Mouse (Mus musculus): ENCODE measurements around the gene Tnfrsf21.

The Tnfrsf21 gene

GRCm38 (mm10) chr17:43016371-43017331 is at the start of gene Tnfrsf21:
TSS of gene Tnfrsf21 (plus strand) at chr17:43016555.
- peak; percentile 90 for DNase-seq (ENCODE audit: low spot score)

GRCm38 (mm10) chr17:42968174-42968573 is 48.2 kb upstream of the Tnfrsf21 start:
- no peak for DNase-seq (ENCODE audit: low spot score)

GRCm38 (mm10) chr17:42975312-42975996 is 40.9 kb upstream of the Tnfrsf21 start:
- DNase-seq (ENCODE audit: low spot score) = no peak

- no peak for DNase-seq (ENCODE audit: low spot score)
Observed at GRCm38 (mm10) chr17:42977766-42978165, 38.6 kb upstream of the Tnfrsf21 start.

GRCm38 (mm10) chr17:42978345-42978744 is 38.0 kb upstream of the Tnfrsf21 start:
- DNase-seq (ENCODE audit: low spot score) = no peak

- DNase-seq (ENCODE audit: low spot score) = no peak
Observed at GRCm38 (mm10) chr17:42981806-42982205, 34.5 kb upstream of the Tnfrsf21 start.

GRCm38 (mm10) chr17:42982568-42982967 is 33.8 kb upstream of the Tnfrsf21 start:
- DNase-seq (ENCODE audit: low spot score) = no peak

- DNase-seq (ENCODE audit: low spot score) = no peak
Observed at GRCm38 (mm10) chr17:42985837-42986589, 30.3 kb upstream of the Tnfrsf21 start.

- no peak for DNase-seq (ENCODE audit: low spot score)
Observed at GRCm38 (mm10) chr17:42987692-42988091, 28.7 kb upstream of the Tnfrsf21 start.

GRCm38 (mm10) chr17:42989981-42990380 is 26.4 kb upstream of the Tnfrsf21 start:
- no peak for DNase-seq (ENCODE audit: low spot score)

GRCm38 (mm10) chr17:42991112-42991511 is 25.2 kb upstream of the Tnfrsf21 start:
- no peak for DNase-seq (ENCODE audit: low spot score)

GRCm38 (mm10) chr17:42999446-42999977 is 16.8 kb upstream of the Tnfrsf21 start:
- no peak for DNase-seq (ENCODE audit: low spot score)

- no peak for DNase-seq (ENCODE audit: low spot score)
Observed at GRCm38 (mm10) chr17:43000598-43000997, 15.8 kb upstream of the Tnfrsf21 start.

GRCm38 (mm10) chr17:43012718-43013117 is 3.6 kb upstream of the Tnfrsf21 start:
- DNase-seq (ENCODE audit: low spot score) = no peak

- DNase-seq (ENCODE audit: low spot score) = no peak
Observed at GRCm38 (mm10) chr17:43017341-43018052, 1.1 kb downstream of the Tnfrsf21 start.

GRCm38 (mm10) chr17:43018071-43018470 is 1.7 kb downstream of the Tnfrsf21 start:
- DNase-seq (ENCODE audit: low spot score) = no peak

GRCm38 (mm10) chr17:43019660-43020059 is 3.3 kb downstream of the Tnfrsf21 start:
- DNase-seq (ENCODE audit: low spot score) = no peak

GRCm38 (mm10) chr17:43021017-43021416 is 4.7 kb downstream of the Tnfrsf21 start:
- no peak for DNase-seq (ENCODE audit: low spot score)

GRCm38 (mm10) chr17:43022056-43022455 is 5.7 kb downstream of the Tnfrsf21 start:
- no peak for DNase-seq (ENCODE audit: low spot score)

- no peak for DNase-seq (ENCODE audit: low spot score)
Observed at GRCm38 (mm10) chr17:43023637-43024217, 7.4 kb downstream of the Tnfrsf21 start.

GRCm38 (mm10) chr17:43024531-43024930 is 8.2 kb downstream of the Tnfrsf21 start:
- no peak for DNase-seq (ENCODE audit: low spot score)
